Mouse (Mus musculus) left cerebral cortex, postnatal 25 days (tissue): ENCODE results near the gene Vmn1r158. TPM values are rescaled to one million over a fixed set of nuclear protein-coding genes. Genes with fewer than 3 reads are reported as not detected.
"Not testable (repeated sequence)": the region's sequence is repeated elsewhere in the genome, so short reads cannot be mapped to it uniquely, and the experiment has no call there.

Experiments
- DNase-seq, 2 experiments: peaks; one replicate each; pipeline ENCODE4 v3.0.0; 2022; ENCODE audit warnings: low spot score in 2 of 2, mixed read lengths in 1 of 2
- intact Hi-C: fragments of 180-260 bp; cut with DNase I; formaldehyde crosslinking; loops from one replicate; pipeline ENCODE4 v1.15.1; 2025
- total RNA-seq, 2 experiments: library from RNA; stranded (reverse); gene quantifications; 2 replicates each; pipeline ENCODE4 v1.2.3; 2021

Vmn1r158 gene
- not detected for total RNA-seq

GRCm38 (mm10) chr7:22790682-22791081, at the start of gene Vmn1r158:
Vmn1r158 (minus strand) TSS chr7:22790782.
- intact Hi-C loops, DNase-seq: not testable (repeated sequence)

GRCm38 (mm10) chr7:22775981-22776380, 14.6 kb downstream of the Vmn1r158 start:
- DNase-seq = not testable (repeated sequence)

GRCm38 (mm10) chr7:22761397-22761796, 29.2 kb downstream of the Vmn1r158 start, which contains the start of gene Vmn1r157:
Vmn1r157 (plus strand) TSS chr7:22761697.
- DNase-seq, intact Hi-C loops: not testable (repeated sequence)

More at GRCm38 (mm10) chr7:22775981-22776380, 14.6 kb downstream of the Vmn1r158 start:
- intact Hi-C loops = not testable (repeated sequence)

Other genes with a start within 250 kb of the Vmn1r158 start
- gene Gm4201, start 225.4 kb downstream of the Vmn1r158 start, total RNA-seq = not detected
- gene Gm4565, start 202.7 kb downstream of the Vmn1r158 start, total RNA-seq = not detected
- gene Vmn1r155, start 132.8 kb downstream of the Vmn1r158 start, total RNA-seq = not detected
- gene Gm8693, start 98.5 kb downstream of the Vmn1r158 start, total RNA-seq = not detected
- not detected for gene Gm4567, start 71.1 kb downstream of the Vmn1r158 start, total RNA-seq
- not detected for gene Vmn1r157, start 29.1 kb downstream of the Vmn1r158 start, total RNA-seq
- gene Vmn1r159, start 52.8 kb upstream of the Vmn1r158 start, total RNA-seq = not detected
- gene Vmn1r160, start 80.4 kb upstream of the Vmn1r158 start, total RNA-seq = not detected
- gene Gm4214, start 193.9 kb upstream of the Vmn1r158 start, total RNA-seq = not detected
- gene Gm4216, start 229.1 kb upstream of the Vmn1r158 start, total RNA-seq = not detected